Mouse (Mus musculus): ENCODE data around the gene Dao.

DNA sequence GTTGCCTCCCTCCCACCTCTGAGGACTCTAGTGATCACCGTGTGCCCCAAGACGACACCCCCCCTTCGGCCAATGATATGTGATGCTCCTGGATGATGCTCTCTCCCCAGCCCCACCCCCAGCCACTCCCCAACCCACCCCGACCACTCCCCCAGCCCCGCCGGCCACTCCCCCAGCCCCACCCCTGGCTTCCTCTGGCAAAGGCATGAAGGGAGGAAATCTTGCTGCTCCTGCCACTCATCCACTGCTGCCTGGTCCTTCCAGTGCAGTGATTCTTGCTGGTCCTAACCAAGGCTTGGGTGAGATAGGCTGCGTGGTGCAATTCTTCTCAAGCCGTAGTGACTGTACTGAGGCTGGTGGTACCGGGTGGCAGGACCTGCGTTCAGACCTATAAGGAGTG lies 21.4 kb downstream of the Dao start:
- TF ChIP-seq CTCF (IDR thresholded peaks at IDR 0.05; ENCODE audit: extremely low read depth, insufficient read depth, low read length) = no peak
- no peak for TF ChIP-seq POLR2A (IDR thresholded peaks at IDR 0.05; ENCODE audit: extremely low read depth, insufficient read depth, low read length)

All from cortical plate, adult 2 months (tissue).